Mouse (Mus musculus) erythroblast, embryonic 14.5 days (primary cell): ENCODE measurements at regions not wholly inside any gene's neighbourhood (a gene's known extent, or its start where the extent isn't known, plus 50 kb on each side); places are given as distances from the start of the nearest gene placed in this dataset.

ENCODE experiments used
- H3K27me3 ChIP-seq: 2 replicates; pipeline ENCODE4 v1.6.1; 2012; ENCODE audit warnings: inconsistent platforms; ENCODE audit not compliant: control insufficient read depth
- H3K36me3 ChIP-seq: 2 replicates; pipeline ENCODE4 v1.6.1; 2012; ENCODE audit warnings: mild to moderate bottlenecking, inconsistent platforms; ENCODE audit not compliant: control insufficient read depth
- H3K4me1 ChIP-seq: 2 replicates; pipeline ENCODE4 v1.6.1; 2012; ENCODE audit warnings: inconsistent platforms; ENCODE audit not compliant: control insufficient read depth
- H3K4me3 ChIP-seq: replicated peaks from 2 replicates; pipeline ENCODE3; 2012; ENCODE audit warnings: moderate library complexity, mild to moderate bottlenecking, inconsistent platforms
- H3K9me3 ChIP-seq: 2 replicates; pipeline ENCODE4 v1.6.1; 2012; ENCODE audit warnings: low read length, inconsistent platforms, mixed read lengths; ENCODE audit not compliant: control insufficient read depth
- GATA1 ChIP-seq: IDR thresholded peaks from 2 replicates; pipeline ENCODE4 v1.6.1; 2012; ENCODE audit warnings: low read length, inconsistent platforms, mixed read lengths
- TAL1 ChIP-seq: IDR thresholded peaks from 3 replicates; pipeline ENCODE4 v1.6.1; 2012; ENCODE audit warnings: low read length, inconsistent platforms, mixed read lengths

DNA sequence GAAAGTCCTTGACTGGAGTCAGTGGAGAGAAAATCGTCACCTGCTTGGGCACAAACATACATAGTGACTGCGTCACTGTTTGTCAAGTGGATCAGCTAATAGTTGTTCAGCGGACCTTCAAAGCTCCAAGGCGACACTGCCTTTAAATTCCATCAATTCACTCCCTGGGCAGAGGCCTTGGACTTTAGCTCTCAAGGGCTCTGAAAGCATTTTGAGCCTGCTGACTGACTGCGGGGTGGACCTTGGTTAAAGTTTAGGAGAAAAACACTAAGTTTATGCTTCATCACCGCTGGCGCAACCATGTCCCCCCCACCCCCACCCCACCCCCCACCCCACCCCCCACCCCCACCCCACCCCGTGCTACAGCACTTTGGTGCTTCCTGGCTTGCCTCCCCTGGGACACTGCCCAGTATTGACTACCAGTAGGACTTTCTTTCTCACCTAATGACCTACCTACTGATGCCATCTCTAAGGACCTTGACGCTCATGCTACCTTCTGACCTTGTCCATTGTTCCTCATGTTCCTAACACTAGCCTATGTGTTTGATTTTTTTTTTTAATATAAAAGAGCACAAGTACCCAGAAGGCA is 1132.3 kb downstream of the Gsdmc2 start:
- Histone ChIP-seq H3K36me3 (no peaks in the 10 kb centered on the region), H3K9me3 (no peaks in the 10 kb centered on the region), H3K4me3 (no peak overlapping the region), H3K27me3 (no peaks in the 10 kb centered on the region), H3K4me1 (no peaks in the 10 kb centered on the region)
- no peak for TF ChIP-seq GATA1
- no peak for TF ChIP-seq TAL1

DNA sequence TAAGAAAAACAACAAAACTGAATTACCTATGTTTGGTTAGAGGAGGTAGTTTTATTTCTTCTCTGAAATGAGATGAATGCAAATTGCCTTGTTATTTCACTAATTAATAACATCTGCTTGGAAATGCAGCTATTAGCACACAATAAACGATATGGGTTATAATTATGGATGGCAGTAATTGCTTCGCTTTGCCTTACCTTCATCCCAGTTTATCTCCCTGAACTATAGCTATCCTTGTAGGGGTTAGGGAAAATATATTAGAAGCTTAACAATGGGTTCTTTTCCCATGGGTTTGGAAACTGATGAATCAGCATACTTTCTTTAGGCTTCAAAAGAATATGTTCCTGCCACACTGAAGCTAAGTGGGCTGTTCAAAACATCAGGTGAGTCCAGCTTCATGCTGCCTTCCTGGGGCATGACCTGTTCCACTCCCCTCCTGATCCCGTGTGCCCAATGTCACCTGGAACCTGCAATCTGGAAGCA is 1132.9 kb downstream of the Gsdmc2 start:
- H3K9me3 ChIP-seq, result no peaks in the 10 kb centered on the region
- no peak overlapping the region for H3K4me3 ChIP-seq
- no peaks in the 10 kb centered on the region for H3K36me3 ChIP-seq
- H3K4me1 ChIP-seq, result no peaks in the 10 kb centered on the region
- TF ChIP-seq TAL1, result no peak
- TF ChIP-seq GATA1, result no peak
- no peaks in the 10 kb centered on the region for H3K27me3 ChIP-seq

DNA sequence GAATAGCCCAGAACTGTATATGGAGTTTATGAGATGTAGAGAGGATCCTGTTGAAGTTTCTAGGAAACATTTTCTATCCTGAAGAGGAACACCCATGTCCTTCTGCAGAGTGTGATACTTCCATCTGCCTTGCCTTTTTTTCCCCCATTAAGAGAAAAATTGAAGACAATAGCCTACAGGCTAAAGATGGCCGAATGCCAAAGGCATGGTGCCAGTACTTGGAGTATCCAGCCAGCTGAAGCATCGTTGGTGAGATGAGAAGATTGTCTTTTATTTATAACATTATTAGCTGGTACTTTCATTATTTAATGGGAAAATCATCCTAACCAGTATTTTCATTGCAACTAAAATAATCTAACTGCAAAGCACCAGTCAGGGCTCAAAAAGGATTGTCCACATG is 1135.4 kb downstream of the Gsdmc2 start:
- no peaks in the 10 kb centered on the region for H3K4me1 ChIP-seq
- no peak overlapping the region for H3K4me3 ChIP-seq
- H3K9me3 ChIP-seq, result no peaks in the 10 kb centered on the region
- no peaks in the 10 kb centered on the region for H3K36me3 ChIP-seq
- H3K27me3 ChIP-seq, result no peaks in the 10 kb centered on the region
- TF ChIP-seq TAL1 (no peak), GATA1 (no peak)

DNA sequence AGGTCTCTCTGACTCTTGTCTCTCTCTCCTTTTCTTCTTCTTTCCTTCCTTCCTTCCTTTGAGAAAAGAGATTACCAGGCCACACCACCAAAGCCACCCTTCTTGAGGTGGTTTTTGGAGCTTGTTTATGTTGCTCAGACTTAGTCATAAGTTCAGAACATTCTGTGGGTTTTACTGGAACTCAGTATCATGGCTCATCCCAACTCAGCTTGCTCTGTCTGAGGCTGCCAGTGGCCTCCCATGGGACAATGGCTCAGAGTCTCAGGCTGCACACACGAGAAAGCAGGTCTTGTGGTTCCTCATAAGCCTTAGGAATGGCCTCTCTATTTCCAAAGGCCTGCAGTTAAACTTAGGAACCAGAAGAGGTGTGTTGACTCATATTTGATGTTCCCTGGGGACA is 1146.4 kb downstream of the Gsdmc2 start:
- H3K4me3 ChIP-seq, result no peak overlapping the region

DNA sequence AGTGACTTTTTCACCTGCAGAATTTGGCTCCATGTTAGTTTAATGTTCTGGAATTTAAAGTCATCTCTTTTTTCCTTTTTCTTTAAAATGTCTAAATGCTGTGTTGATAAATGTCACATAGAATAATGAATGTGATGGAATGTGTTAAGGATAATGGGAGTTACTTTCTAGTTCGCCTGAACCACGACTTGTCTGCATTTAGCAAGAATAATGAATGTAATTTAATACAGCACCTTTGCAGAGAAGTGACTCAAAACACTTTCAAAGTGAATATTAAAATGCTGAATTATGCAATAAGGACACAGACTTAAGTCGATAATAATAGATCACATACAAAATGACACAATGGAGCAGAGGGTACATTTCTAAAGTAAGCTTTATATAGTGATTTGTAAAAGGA is 1150.2 kb downstream of the Gsdmc2 start:
- no peak for TF ChIP-seq GATA1
- TF ChIP-seq TAL1, result no peak
- no peak overlapping the region for H3K4me3 ChIP-seq
- no peaks in the 10 kb centered on the region for H3K36me3 ChIP-seq

More for the DNA sequence above, 1146.4 kb downstream of the Gsdmc2 start:
- no peaks in the 10 kb centered on the region for H3K4me1 ChIP-seq
- H3K36me3 ChIP-seq, result no peaks in the 10 kb centered on the region
- H3K9me3 ChIP-seq, result no peaks in the 10 kb centered on the region
- H3K27me3 ChIP-seq, result no peaks in the 10 kb centered on the region
- TF ChIP-seq TAL1 (no peak), GATA1 (no peak)

DNA sequence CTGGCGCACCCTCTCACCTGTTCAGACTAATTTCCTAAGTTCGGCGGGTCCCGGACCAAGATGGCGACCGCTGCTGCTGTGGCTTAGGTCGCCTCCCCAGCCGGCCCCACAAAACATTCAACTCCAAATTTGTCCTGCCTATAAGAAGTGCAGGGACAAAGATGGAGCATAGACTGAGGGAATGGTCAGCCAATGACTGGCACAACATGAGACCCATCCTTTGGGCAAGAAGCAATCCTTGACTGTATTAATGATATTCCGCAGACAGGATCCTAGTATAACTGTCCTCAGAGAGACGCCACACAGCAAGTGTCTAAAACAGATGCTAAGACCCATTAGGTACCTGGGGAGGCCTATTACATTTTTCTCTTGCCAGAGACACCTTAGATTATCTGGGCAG is 1151.3 kb downstream of the Gsdmc2 start:
- H3K36me3 ChIP-seq, result no peaks in the 10 kb centered on the region
- no peaks in the 10 kb centered on the region for H3K4me1 ChIP-seq
- no peak overlapping the region for H3K4me3 ChIP-seq
- no peak for TF ChIP-seq TAL1
- no peak for TF ChIP-seq GATA1
- no peaks in the 10 kb centered on the region for H3K27me3 ChIP-seq
- H3K9me3 ChIP-seq, result no peaks in the 10 kb centered on the region

More for the DNA sequence above, 1150.2 kb downstream of the Gsdmc2 start:
- Histone ChIP-seq H3K27me3 (no peaks in the 10 kb centered on the region), H3K9me3 (no peaks in the 10 kb centered on the region), H3K4me1 (no peaks in the 10 kb centered on the region)

DNA sequence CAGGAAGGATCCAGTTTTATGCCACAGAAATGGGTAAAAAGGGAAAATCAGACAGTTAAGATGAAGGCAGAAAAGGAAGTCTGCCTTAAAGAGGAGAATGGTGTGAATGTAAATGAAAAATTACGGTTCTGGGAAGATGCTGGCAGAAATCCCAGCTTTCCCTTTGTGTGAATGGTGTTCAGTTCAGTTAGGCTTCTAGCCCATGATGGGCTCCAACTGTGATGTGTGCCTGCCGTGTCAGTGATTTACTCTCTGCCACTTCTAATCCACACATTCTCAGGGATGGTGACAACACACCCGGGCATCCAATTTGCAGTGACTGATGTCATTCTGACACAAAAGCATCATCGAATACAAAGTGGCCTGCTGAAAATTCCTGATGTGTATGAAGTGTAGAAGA is 1171.6 kb downstream of the Gsdmc2 start:
- no peak for TF ChIP-seq TAL1
- TF ChIP-seq GATA1, result no peak
- Histone ChIP-seq H3K9me3 (no peaks in the 10 kb centered on the region), H3K36me3 (no peaks in the 10 kb centered on the region), H3K4me3 (no peak overlapping the region), H3K27me3 (no peaks in the 10 kb centered on the region), H3K4me1 (no peaks in the 10 kb centered on the region)

DNA sequence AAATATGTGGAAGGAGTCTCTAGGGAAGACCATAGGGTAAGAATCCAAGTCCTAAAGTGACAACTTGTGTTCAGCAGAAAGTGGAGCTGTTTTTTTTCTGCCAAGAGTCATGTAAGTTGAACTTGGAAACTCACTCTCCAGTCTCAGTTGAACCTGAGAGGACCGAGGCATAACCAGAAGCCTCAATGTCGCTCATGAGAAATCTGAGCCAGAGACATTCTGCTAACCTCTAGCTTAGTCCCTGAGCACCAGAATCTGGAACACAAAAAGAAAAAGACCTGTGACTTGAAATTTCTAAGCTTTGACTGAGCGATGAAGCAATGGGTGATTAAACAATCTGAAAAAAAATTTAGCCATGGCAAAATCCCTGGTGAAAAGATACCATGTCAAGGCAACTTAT is 1175.0 kb downstream of the Gsdmc2 start:
- Histone ChIP-seq H3K36me3 (no peaks in the 10 kb centered on the region), H3K9me3 (no peaks in the 10 kb centered on the region), H3K27me3 (no peaks in the 10 kb centered on the region), H3K4me1 (no peaks in the 10 kb centered on the region), H3K4me3 (no peak overlapping the region)
- TF ChIP-seq GATA1, result no peak
- TF ChIP-seq TAL1, result no peak

DNA sequence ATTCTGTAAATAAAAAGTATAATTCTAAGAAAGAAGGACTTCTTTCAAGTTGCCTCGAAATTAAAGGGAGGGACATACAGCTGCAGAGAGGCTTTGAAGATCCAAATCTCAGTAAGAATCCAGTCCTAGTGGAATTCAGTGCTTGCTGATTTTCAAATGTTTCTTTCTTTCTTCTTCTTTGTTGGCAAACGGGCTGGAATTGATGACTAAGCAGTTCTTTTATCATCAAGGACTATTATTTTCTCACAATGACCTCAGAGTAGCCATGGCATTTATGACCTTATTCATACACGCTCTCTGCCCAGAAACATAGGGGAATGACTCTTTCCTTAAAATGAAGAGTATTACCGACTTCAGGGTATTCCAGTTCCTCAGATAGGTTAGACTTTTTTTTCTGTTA is 1185.9 kb downstream of the Gsdmc2 start:
- no peaks in the 10 kb centered on the region for H3K4me1 ChIP-seq
- H3K4me3 ChIP-seq, result no peak overlapping the region
- no peak for TF ChIP-seq GATA1
- no peak for TF ChIP-seq TAL1
- no peaks in the 10 kb centered on the region for H3K9me3 ChIP-seq
- no peaks in the 10 kb centered on the region for H3K36me3 ChIP-seq
- no peaks in the 10 kb centered on the region for H3K27me3 ChIP-seq

DNA sequence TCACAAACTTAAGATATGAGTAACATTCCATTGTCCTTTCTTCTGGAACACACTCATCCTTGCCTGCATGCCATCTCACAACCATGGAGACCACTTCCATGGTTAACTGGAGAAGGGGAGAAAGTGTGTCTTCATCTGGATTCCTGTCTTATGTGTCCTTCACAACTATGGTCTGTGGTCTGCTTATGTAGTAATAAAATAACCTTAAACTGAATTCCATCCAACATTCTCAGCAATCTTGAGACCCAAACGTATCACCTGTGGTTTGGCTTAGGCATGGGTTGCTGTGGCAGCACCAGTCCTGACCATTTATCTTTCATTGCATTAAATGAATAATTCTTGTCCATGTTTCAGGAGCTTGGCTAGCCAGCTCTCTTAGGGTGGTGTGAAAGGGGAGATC is 1186.3 kb downstream of the Gsdmc2 start:
- TF ChIP-seq TAL1, result no peak
- no peak for TF ChIP-seq GATA1
- no peak overlapping the region for H3K4me3 ChIP-seq
- no peaks in the 10 kb centered on the region for H3K36me3 ChIP-seq
- no peaks in the 10 kb centered on the region for H3K27me3 ChIP-seq
- H3K9me3 ChIP-seq, result no peaks in the 10 kb centered on the region
- no peaks in the 10 kb centered on the region for H3K4me1 ChIP-seq
